Mouse (Mus musculus) hindbrain, postnatal 0 days (tissue): ENCODE data around the gene Crlf3. TPM values are rescaled to one million over a fixed set of nuclear protein-coding genes. Genes with fewer than 3 reads are reported as not detected.
A peak's percentile ranks its signal among the peaks of the same experiment; 100 is the strongest.

Experiments
- ATAC-seq: fragments of 200-750 bp; cut with Nextera tagmentation; 2 replicates; pipeline ENCODE4 v1.8.0; 2017; ENCODE audit warnings: mild to moderate bottlenecking, moderate TSS enrichment, moderate library complexity
- DNase-seq: peaks from one replicate; pipeline ENCODE4 v3.0.0-alpha.2; 2015; ENCODE audit warnings: low spot score
- H3K27ac ChIP-seq: fragments of 300-500 bp; sonication (generic); 2 replicates; pipeline ENCODE4 v1.5.1; 2014; ENCODE audit warnings: mild to moderate bottlenecking
- H3K27me3 ChIP-seq: fragments of 300-500 bp; sonication (generic); 2 replicates; pipeline ENCODE4 v1.6.1; 2014; ENCODE audit warnings: low read length, mixed read lengths; ENCODE audit not compliant: insufficient read depth
- H3K36me3 ChIP-seq: fragments of 300-500 bp; sonication (generic); 2 replicates; pipeline ENCODE4 v1.6.1; 2014; ENCODE audit warnings: low read length, mixed read lengths; ENCODE audit not compliant: insufficient read depth
- H3K4me1 ChIP-seq: fragments of 300-500 bp; sonication (generic); 2 replicates; pipeline ENCODE4 v1.6.1; 2014; ENCODE audit warnings: antibody characterized with exemption, low read length, mixed read lengths; ENCODE audit not compliant: insufficient read depth
- H3K4me2 ChIP-seq: fragments of 300-500 bp; sonication (generic); 2 replicates; pipeline ENCODE4 v1.6.1; 2014; ENCODE audit warnings: low read depth, mild to moderate bottlenecking, low read length, moderate library complexity, mixed read lengths
- H3K4me3 ChIP-seq: fragments of 300-500 bp; sonication (generic); 2 replicates; pipeline ENCODE4 v1.5.1; 2014; ENCODE audit warnings: low read length
- H3K9ac ChIP-seq: fragments of 300-500 bp; sonication (generic); replicated peaks from 2 replicates; pipeline ENCODE4 v1.6.1; 2014; ENCODE audit warnings: mild to moderate bottlenecking, low read length, moderate library complexity, mixed read lengths
- H3K9me3 ChIP-seq: fragments of 300-500 bp; sonication (generic); 2 replicates; pipeline ENCODE4 v1.6.1; 2016; ENCODE audit warnings: low read length, mixed read lengths
- CTCF ChIP-seq: IDR thresholded peaks from 2 replicates; pipeline ENCODE4 v1.5.1; 2016; ENCODE audit warnings: antibody characterized with exemption, control low read depth, low read depth
- WGBS: fragments of 180-500 bp; shearing (Covaris S2); extraction: QIAGEN DNeasy Blood & Tissue Kit; methylation state at CpG from one replicate; pipeline ENCODE4 v1.1.7; 2014; 5-methylcytosine and 5-hydroxymethylcytosine counted together
- polyA plus RNA-seq: library from polyadenylated mRNA; unstranded; fragments of >200 nt; fragmentation: Nextera tagmentation; extraction: Ambion mirVana; gene quantifications from 2 replicates; pipeline ENCODE4 v1.2.1, GENCODE M21; 2015
- total RNA-seq: library from RNA; depleted of rRNA; stranded (reverse); fragments of >200 nt; gene quantifications from 2 replicates; pipeline ENCODE4 v1.2.3, GENCODE M21; 2014; rRNA removed

Crlf3 gene
- 12.0 and 15.8 TPM in 2 replicates for total RNA-seq
- polyA plus RNA-seq: 11.0 and 12.6 TPM in 2 replicates

- peak; percentile 97 for ATAC-seq
- H3K9ac ChIP-seq: peak within 1 kb of the TSS; percentile 70
- H3K4me3 ChIP-seq: peak within 1 kb of the TSS; percentile 70
- H3K27me3 ChIP-seq: no peaks in the 10 kb centered on the region
- DNase-seq: peak; percentile 95
- peak within 1 kb of the TSS; percentile 81 for H3K4me2 ChIP-seq
- H3K27ac ChIP-seq: peak within 1 kb of the TSS; percentile 75
- no peak for TF ChIP-seq CTCF
- no peaks in the 10 kb centered on the region for H3K9me3 ChIP-seq
- H3K4me1 ChIP-seq: no peaks in the 10 kb centered on the region; the same call in 1 of the 2 replicates
- H3K36me3 ChIP-seq: no peaks in the 10 kb centered on the region
- 5% methylated on average over 53 of the region's 55 CpGs for WGBS
These were observed at the start of gene Crlf3 for GRCm38 (mm10) chr11:80080826-80081728. TSS of gene Crlf3 (minus strand) at chr11:80080991.

DNA sequence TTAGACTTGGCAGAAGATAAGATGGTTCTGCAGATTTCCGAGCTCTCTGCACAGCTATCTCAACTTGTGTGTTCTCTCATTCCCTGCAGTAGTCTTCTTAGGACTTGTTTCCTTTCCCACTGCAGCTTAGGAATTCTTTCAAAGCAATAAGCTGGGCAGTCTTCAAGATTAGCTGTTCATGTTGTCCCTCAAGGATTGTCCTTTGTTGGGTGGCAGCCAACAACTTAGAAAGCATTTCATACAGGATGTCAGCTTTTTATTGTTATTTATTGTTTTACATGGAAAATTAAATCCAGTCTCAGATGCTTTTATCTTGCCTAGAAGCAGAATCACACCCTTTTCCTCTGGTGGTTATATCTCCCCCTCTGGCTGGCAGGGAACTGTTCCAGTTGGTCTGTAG, 35.6 kb upstream of the Crlf3 start:
- Histone ChIP-seq H3K27me3 (no peaks in the 10 kb centered on the region), H3K4me2 (no peak overlapping the region), H3K27ac (no peak overlapping the region), H3K9me3 (no peaks in the 10 kb centered on the region), H3K4me1 (no peaks in the 10 kb centered on the region), H3K36me3 (peaks cover 20% of the 10 kb centered on the region), H3K4me3 (no peak overlapping the region), H3K9ac (no peak overlapping the region)
- 79% methylated on average over 1 of the region's 1 CpGs for WGBS
- TF ChIP-seq CTCF: no peak
- DNase-seq: no peak
- no peak for ATAC-seq

DNA sequence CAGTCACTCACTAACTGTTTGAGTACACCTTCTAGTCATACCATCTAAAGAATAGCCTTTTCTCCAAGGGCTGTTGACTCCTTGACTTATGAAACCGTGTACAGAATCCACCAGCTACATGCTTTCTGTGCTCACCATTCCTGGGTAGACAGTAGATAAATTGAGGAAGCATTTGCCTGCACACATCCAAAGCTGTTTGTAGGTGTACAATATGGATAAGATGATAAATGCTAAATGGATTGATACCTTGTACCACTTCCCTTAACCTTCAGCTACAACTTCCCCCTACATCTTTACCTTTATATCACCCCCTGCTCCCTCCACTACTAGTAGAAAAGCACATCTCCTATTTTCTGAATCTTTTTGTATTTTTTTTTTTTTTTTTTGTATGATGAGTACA, 23.6 kb upstream of the Crlf3 start:
- ATAC-seq (no peak), DNase-seq (no peak)
- Histone ChIP-seq H3K4me2 (no peak overlapping the region), H3K9ac (no peak overlapping the region), H3K27ac (no peak overlapping the region), H3K4me3 (no peak overlapping the region), H3K4me1 (no peaks in the 10 kb centered on the region), H3K27me3 (no peaks in the 10 kb centered on the region), H3K36me3 (peaks cover 5% of the 10 kb centered on the region; the same call in 1 of the 2 replicates), H3K9me3 (no peaks in the 10 kb centered on the region)
- no peak for TF ChIP-seq CTCF
- 93% methylated on average over 1 of the region's 1 CpGs for WGBS

GRCm38 (mm10) chr11:80101298-80101697, 20.5 kb upstream of the Crlf3 start:
- H3K27me3 ChIP-seq: no peaks in the 10 kb centered on the region
- no peaks in the 10 kb centered on the region for H3K4me1 ChIP-seq
- 96% methylated on average over 6 of the region's 6 CpGs for WGBS
- no peak overlapping the region for H3K27ac ChIP-seq
- DNase-seq (no peak), ATAC-seq (no peak)
- no peaks in the 10 kb centered on the region for H3K9me3 ChIP-seq
- H3K9ac ChIP-seq: no peak overlapping the region
- H3K4me2 ChIP-seq: no peak overlapping the region
- peaks cover 5% of the 10 kb centered on the region; the same call in 1 of the 2 replicates for H3K36me3 ChIP-seq
- no peak overlapping the region for H3K4me3 ChIP-seq
- TF ChIP-seq CTCF: no peak

DNA sequence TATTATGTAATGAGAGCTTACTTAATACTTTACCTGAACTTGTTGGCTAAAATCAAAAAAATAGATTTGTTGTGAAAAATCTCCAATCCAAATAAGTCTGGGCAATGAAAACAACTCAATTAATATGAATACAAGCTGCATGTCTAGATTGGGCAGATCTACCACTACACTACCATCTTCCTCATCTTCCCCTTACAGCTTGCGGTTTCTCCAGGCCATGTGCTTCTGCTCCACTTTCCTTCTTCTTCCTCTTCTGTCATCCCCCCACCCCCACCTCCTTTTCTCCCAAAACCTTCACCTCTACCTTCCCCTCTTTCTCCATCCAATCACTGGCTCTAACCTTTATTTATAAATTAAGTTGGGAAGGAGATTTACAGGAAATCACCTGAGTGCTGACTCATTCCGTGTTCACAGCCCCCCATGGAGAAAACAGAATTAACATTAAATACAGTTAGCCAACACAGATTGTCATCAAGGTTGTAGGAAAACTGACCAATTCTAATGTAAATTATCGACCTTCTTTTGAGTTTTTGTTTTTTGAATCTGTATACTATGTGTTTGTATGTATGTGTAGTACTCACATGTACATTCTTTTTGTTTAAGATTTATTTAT, 17.8 kb upstream of the Crlf3 start:
- DNase-seq: no peak
- no peaks in the 10 kb centered on the region for H3K9me3 ChIP-seq
- 0 out of 2 replicates have a peak, but pooled peaks cover 8% of the 10 kb centered on the region for H3K36me3 ChIP-seq
- ATAC-seq: no peak
- WGBS: 89% methylated on average over 3 of the region's 3 CpGs
- no peak overlapping the region for H3K4me2 ChIP-seq
- TF ChIP-seq CTCF: no peak
- H3K4me1 ChIP-seq: no peaks in the 10 kb centered on the region
- no peak overlapping the region for H3K4me3 ChIP-seq
- H3K9ac ChIP-seq: no peak overlapping the region
- H3K27me3 ChIP-seq: no peaks in the 10 kb centered on the region
- no peak overlapping the region for H3K27ac ChIP-seq

- Histone ChIP-seq H3K9ac (no peak overlapping the region; the same call in 1 of the 2 replicates), H3K27ac (no peak overlapping the region), H3K27me3 (no peaks in the 10 kb centered on the region), H3K4me3 (peak overlapping the region; percentile 99), H3K9me3 (no peaks in the 10 kb centered on the region), H3K36me3 (no peaks in the 10 kb centered on the region), H3K4me1 (no peaks in the 10 kb centered on the region; the same call in 1 of the 2 replicates), H3K4me2 (peak overlapping the region; percentile 76)
- no peak for DNase-seq
- no peak for ATAC-seq
- 55% methylated on average over 3 of the region's 3 CpGs for WGBS
- no peak for TF ChIP-seq CTCF
These were observed 9.9 kb upstream of the Crlf3 start for GRCm38 (mm10) chr11:80090555-80091164.
